Mouse (Mus musculus) bone marrow macrophage, adult 2 months (primary cell): ENCODE data around the gene Myg1. TPM values are rescaled to one million over a fixed set of nuclear protein-coding genes. Genes with fewer than 3 reads are reported as not detected.
A peak's percentile ranks its signal among the peaks of the same experiment; 100 is the strongest.

Experiments used
- H3K27ac ChIP-seq: 2 replicates; pipeline ENCODE4 v1.5.1; 2012; ENCODE audit warnings: low read depth, low read length; ENCODE audit not compliant: insufficient read depth
- H3K4me1 ChIP-seq: 2 replicates; pipeline ENCODE4 v1.6.1; 2012; ENCODE audit warnings: low read length; ENCODE audit not compliant: control insufficient read depth, insufficient read depth
- H3K4me3 ChIP-seq: 2 replicates; pipeline ENCODE4 v1.5.1; 2012; ENCODE audit warnings: mild to moderate bottlenecking, low read length, moderate library complexity; ENCODE audit not compliant: insufficient read depth
- CTCF ChIP-seq: IDR thresholded peaks from 2 replicates; pipeline ENCODE4 v1.5.1; 2012; ENCODE audit warnings: low read depth, mild to moderate bottlenecking, low read length, moderate library complexity
- POLR2A ChIP-seq: IDR thresholded peaks from 2 replicates; pipeline ENCODE4 v1.6.1; 2012; ENCODE audit warnings: mild to moderate bottlenecking, low read depth, low read length, borderline replicate concordance
- polyA plus RNA-seq: library from polyadenylated mRNA; stranded (reverse); fragments of >200 nt; gene quantifications from 2 replicates; pipeline ENCODE4 v1.2.4, GENCODE M21; 2012; ENCODE audit not compliant: missing spikeins, insufficient read depth, insufficient read length

Myg1 gene
- polyA plus RNA-seq, 1 experiment: 41.5 TPM

DNA sequence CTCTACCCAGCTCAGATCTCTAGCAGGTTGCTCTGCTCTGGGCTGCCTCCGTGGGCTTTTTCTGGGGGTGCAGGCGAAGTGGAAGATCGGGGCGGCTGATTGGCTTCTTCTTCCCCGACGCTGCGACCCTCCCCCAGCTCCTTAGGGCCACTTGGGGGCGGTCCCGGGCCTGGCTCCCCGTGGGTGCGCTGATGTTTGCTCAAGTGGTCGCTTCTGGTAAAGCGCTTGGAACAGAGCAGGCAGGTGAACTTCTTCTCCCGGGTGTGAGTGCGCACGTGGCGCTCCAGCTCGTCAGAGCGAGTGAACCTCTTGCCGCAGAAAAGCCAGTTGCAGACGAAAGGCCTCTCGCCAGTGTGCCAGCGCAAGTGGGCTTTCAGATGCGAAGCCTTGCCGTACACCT is 26.6 kb downstream of the Myg1 start:
- H3K4me1 ChIP-seq: no peaks in the 10 kb centered on the region
- TF ChIP-seq POLR2A: no peak
- TF ChIP-seq CTCF: no peak
- no peak overlapping the region for H3K27ac ChIP-seq
- no peak overlapping the region for H3K4me3 ChIP-seq

DNA sequence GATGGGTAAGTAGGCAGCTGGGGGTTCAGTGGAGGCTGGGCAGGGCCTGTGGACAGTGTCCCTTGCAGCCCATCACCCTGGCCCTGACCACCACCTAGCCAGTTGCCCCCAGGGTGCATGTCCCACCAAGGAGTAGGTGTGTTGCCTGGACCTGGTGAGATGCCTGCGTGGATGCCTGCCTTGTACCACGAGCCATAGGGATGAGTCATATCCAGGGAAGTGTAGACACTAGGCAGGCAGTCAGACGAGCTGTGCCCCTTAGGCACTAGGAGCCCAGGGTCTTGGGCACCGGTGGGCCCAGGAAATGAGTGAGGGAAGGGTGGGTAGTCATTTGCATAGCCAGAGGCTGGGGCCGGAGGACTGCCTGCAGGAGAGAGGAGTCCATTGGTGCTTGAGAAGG is 27.3 kb downstream of the Myg1 start:
- no peak overlapping the region for H3K4me3 ChIP-seq
- H3K4me1 ChIP-seq: no peaks in the 10 kb centered on the region
- TF ChIP-seq CTCF (no peak), POLR2A (no peak)
- H3K27ac ChIP-seq: no peak overlapping the region

DNA sequence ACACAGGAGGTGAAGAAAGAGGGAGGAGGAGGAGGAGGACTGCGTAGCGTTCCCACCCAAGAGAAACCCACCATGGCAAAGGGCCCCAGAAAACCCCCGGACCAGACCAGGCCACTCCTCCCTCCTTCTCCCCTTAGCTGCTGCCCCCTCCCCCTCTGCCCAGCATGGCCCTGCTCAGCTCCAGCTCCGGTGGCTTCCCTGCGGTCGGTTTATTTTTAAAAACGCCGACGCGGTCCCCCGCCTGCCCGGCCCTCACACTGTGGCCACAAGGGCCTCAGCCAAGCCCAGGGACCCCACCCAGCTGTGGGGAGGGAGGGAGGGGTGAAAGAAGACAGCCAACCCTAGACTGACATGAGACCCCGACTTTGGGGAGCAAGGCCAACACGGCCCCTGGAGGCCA is 31.1 kb downstream of the Myg1 start:
- no peak for TF ChIP-seq CTCF
- Histone ChIP-seq H3K4me1 (no peaks in the 10 kb centered on the region), H3K27ac (no peak overlapping the region), H3K4me3 (0 out of 2 replicates have a peak overlapping the region, but pooled peaks have one; percentile 2)

DNA sequence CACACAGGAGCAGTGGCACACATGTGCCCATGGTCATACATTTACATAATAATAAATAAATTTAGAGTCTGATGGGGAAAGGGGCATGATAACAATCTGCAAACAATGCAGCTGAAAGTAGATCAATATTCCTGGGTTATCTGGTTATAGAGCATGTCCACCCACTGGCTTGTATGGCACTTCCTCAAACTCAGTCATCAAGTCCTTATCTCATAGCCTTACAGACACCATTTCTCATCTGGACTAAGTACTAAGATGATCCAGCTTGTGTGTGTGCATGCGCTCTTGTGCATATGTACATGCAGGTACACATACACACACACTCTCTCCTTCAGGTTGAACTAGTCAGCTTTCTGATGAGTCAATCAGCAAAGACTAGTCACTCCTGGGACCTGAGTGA is 33.2 kb downstream of the Myg1 start:
- H3K4me3 ChIP-seq: no peak overlapping the region
- no peaks in the 10 kb centered on the region for H3K4me1 ChIP-seq
- no peak overlapping the region for H3K27ac ChIP-seq
- TF ChIP-seq POLR2A (no peak), CTCF (no peak)

DNA sequence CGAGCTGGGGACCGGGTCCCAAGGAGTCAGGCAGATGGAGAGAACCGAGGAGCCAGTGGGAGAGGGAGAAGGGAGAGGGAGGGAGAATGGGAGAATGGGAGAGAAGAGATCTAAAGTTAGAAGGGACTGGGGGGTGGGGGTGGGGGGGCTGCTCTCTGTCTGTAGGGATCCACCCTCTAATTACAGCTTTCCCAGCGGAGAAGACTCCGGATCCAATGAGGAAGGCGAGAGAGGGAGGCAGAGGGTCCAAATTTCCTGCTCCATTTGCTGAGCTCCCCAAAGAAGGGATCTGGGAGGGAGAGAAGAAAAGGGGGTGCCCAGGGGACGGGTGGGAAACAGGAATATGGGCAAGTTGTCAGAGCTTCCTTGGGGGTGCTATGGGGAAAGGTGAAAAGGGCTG is 34.7 kb downstream of the Myg1 start:
- no peak for TF ChIP-seq POLR2A
- no peak for TF ChIP-seq CTCF

DNA sequence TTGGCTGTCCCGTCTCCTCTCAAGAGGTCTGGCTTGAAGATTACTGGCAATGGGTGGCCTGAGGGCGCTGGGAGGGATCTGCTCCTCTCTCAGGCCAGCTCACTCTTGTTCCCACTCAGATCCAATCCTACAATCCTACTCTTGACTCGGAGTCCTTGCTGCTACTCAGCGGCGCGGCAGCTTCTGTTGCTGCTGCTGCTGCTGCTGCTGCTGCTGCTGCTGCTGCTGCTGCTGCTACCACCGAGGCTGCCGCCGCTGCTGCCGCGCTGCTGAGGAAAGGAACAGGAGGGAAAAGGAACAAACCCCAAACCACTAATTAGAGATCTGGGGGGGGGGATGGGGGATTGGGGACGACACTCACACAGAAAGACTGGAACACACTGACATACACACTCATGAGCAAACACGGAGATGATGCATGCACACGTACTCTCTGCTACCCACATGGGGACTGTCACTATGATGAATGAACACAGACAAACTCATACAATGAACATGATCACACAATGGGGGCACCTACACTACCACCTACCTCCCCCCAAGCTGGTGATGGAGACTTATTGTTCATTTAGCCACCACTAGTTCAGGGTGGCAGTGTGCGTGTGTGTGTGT is 35.3 kb downstream of the Myg1 start, which contains the start of gene Sp7:
Sp7 (minus strand) TSS at position 450 of the 612 bp plus-strand sequence.
- H3K27ac ChIP-seq: no peak within 1 kb of the TSS
- no peaks in the 10 kb centered on the region for H3K4me1 ChIP-seq
- H3K4me3 ChIP-seq: no peak within 1 kb of the TSS
- TF ChIP-seq CTCF: no peak
- TF ChIP-seq POLR2A: no peak

More for the DNA sequence above, 34.7 kb downstream of the Myg1 start:
- H3K4me1 ChIP-seq: no peaks in the 10 kb centered on the region
- no peak overlapping the region for H3K27ac ChIP-seq
- H3K4me3 ChIP-seq: no peak overlapping the region

DNA sequence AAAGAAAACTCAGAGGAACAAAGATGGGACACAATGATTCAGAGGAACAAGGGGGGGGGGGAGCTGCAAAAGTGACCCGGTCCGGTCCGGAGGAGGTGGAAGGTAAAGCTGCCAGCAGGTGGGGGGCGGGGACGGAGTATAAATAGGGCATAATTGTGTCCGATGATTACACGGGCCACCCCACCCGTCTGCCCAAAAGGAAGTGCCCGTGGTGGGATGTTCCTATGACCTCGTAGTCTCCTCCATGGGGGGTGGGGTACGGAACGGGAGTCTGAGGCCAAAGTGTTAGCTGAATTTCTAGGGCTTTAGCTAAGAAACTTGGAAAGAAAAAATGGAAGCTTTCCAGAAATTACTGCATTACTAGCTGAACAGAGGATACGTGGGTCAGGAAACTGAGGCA is 38.5 kb downstream of the Myg1 start:
- TF ChIP-seq POLR2A: no peak
- TF ChIP-seq CTCF: no peak
- H3K4me1 ChIP-seq: peaks cover 4% of the 10 kb centered on the region
- no peak overlapping the region for H3K27ac ChIP-seq
- no peak overlapping the region for H3K4me3 ChIP-seq

DNA sequence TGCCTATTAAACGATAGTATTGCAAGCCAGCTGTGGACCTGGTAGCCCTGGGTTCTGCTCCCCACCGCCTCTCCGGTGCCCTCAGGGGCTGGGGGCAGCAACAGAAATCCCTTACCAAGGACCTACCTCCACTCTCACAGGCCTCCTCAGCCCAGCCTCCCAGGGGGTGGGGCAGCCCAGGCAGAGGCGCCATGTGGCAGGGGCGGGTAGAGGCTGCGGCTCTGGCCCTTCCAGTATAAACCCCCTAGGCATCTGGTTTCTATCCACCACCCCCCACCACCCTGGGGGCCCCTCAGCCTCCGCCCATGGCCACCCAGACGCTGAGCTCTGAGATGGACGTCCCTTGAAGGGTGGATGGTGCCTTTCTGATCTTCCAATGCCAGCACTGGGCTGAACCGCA is 39.2 kb downstream of the Myg1 start:
- H3K27ac ChIP-seq: no peak overlapping the region
- TF ChIP-seq CTCF: no peak
- TF ChIP-seq POLR2A: no peak
- H3K4me3 ChIP-seq: no peak overlapping the region
- peaks cover 4% of the 10 kb centered on the region for H3K4me1 ChIP-seq

DNA sequence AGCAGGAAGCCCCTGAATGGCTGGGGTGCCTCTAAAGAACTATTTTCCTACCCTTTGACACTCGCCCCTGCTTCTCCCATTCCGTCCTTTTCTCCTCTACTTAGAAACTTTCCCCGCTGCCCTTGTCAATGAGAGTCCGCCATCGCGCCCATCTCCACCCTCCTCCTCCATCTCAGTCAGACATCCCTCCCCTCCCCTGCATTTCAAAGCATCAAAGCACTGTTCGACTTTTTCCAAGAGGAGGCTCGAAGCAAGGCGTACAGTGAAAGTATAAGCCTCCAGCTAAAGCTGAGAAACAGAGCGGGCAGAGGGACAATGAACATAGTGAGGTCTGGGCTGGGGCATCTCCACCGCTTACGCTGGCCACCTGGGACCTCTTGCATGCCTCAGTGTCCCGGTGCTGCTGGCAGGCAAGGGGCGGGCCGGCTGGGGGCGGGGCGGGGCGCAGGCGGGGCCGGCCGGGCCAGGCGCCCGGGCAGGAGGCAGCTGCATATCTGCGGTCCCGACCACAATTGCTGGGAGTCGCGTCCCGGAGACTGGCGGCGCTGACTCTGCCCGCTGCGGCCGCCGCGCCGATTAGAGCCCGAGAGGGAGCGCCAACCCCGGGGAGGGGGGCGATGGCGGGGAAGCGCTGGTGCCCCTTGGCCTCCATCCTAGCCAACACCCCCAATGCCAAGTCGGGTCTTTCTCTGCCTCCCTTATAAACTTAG is 45.1 kb downstream of the Myg1 start:
- Histone ChIP-seq H3K4me1 (peaks cover 4% of the 10 kb centered on the region), H3K27ac (no peak overlapping the region), H3K4me3 (peak overlapping the region; percentile 53)
- TF ChIP-seq POLR2A (no peak), CTCF (no peak)

DNA sequence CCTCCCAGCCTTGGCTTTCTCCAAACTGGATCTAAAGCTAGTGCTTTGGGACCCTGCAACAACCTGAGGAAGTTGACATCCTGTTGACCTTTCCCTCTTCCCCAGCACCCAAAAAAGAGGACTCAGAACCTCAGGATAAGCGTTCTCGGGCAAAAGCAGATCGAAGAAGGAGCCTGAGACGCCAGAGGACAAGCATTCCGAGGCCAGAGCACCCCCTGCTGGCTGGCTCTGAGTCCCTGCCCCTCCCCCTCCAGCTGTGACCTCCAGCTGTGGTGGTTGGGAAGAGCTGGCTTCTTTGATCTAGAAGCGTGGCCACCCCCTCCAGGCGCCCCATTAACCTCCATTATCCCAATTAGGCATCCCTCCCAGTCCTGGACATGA is 45.6 kb downstream of the Myg1 start:
- TF ChIP-seq POLR2A (no peak), CTCF (peak; percentile 74)
- H3K4me1 ChIP-seq: peaks cover 4% of the 10 kb centered on the region
- H3K4me3 ChIP-seq: peak overlapping the region; percentile 53
- no peak overlapping the region for H3K27ac ChIP-seq

DNA sequence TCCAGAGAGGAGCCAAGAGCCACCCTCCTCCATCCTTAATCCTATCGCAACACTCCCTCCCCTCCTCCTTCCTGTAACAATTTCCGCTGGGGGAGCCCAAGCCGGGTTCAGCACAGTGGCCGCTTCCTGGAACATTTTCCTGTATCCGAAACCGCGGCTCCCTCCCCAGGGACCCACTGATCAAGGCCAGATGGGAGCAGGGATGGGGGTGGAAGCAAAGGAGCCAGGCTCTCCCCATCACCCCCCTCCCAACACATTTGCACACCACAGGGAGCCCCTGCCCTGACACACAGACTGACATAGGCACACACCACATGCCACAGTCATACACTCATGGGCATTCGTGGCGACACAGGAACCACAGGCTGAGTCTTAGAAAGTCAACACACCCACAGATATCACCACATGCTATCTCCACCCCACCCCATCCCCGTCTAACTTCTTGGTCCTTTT is 46.3 kb downstream of the Myg1 start:
- TF ChIP-seq POLR2A (no peak), CTCF (no peak)
- Histone ChIP-seq H3K27ac (no peak overlapping the region), H3K4me1 (peaks cover 4% of the 10 kb centered on the region), H3K4me3 (no peak overlapping the region)
